In genomic region chr11:78175771-78176401, GRCm38 (mm10) we compare ENCODE assay signal across 8 mouse cellular contexts. TPM values are rescaled to one million over a fixed set of nuclear protein-coding genes. Genes with fewer than 3 reads are reported as not detected.
A peak's percentile ranks its signal among the peaks of the same experiment; 100 is the strongest.
DNase-seq lines count a peak whose midpoint lies in the region; ATAC-seq lines count a peak whose summit lies in the region.

No protein-coding gene starts in this region.

- peak overlapping the region; percentile 99 for H3K27ac ChIP-seq in embryonic facial prominence, embryonic 15.5 days (replicated peaks)
- peak overlapping the region; percentile 98; the same call in 1 of the 2 replicates for H3K27ac ChIP-seq in limb, embryonic 13.5 days
- H3K27ac ChIP-seq in stomach, embryonic 14.5 days (ENCODE audit: low read length), result peak overlapping the region; percentile 98

- WGBS in embryonic facial prominence, embryonic 15.5 days, result 7% methylated on average over 10 of the region's 10 CpGs
- WGBS in limb, embryonic 13.5 days, result 4% methylated on average over 10 of the region's 10 CpGs
- 1% methylated on average over 9 of the region's 10 CpGs for WGBS in stomach, embryonic 14.5 days

- no peak for ATAC-seq in embryonic facial prominence, embryonic 15.5 days (ENCODE audit: insufficient number of reproducible peaks, low FRiP score, low TSS enrichment, low read depth)
- ATAC-seq in limb, embryonic 13.5 days (ENCODE audit: low FRiP score, low read depth), result no peak
- ATAC-seq in stomach, embryonic 14.5 days (ENCODE audit: insufficient number of reproducible peaks, insufficient read depth, low FRiP score, low read depth), result no peak

- H3K9me3 ChIP-seq in embryonic facial prominence, embryonic 15.5 days (replicated peaks), result no peaks in the 10 kb centered on the region
- H3K9me3 ChIP-seq in limb, embryonic 13.5 days, result no peaks in the 10 kb centered on the region
- no peaks in the 10 kb centered on the region for H3K9me3 ChIP-seq in stomach, embryonic 14.5 days (ENCODE audit: control insufficient read depth, low read depth, low read length)

- H3K4me2 ChIP-seq in embryonic facial prominence, embryonic 15.5 days (replicated peaks), result peak overlapping the region; percentile 90
- peak overlapping the region; percentile 91 for H3K4me2 ChIP-seq in limb, embryonic 13.5 days (replicated peaks)
- peak overlapping the region; percentile 94 for H3K4me2 ChIP-seq in stomach, embryonic 14.5 days (replicated peaks; ENCODE audit: low read depth, low read length)

- H3K9ac ChIP-seq in embryonic facial prominence, embryonic 15.5 days, result peak overlapping the region; percentile 75; the same call in 1 of the 2 replicates
- no peak overlapping the region for H3K9ac ChIP-seq in limb, embryonic 13.5 days
- peak overlapping the region; percentile 69 for H3K9ac ChIP-seq in stomach, embryonic 14.5 days (replicated peaks; ENCODE audit: low read depth, low read length)

- H3K36me3 ChIP-seq in embryonic facial prominence, embryonic 15.5 days, result peaks cover 15% of the 10 kb centered on the region
- peaks cover 32% of the 10 kb centered on the region for H3K36me3 ChIP-seq in limb, embryonic 13.5 days
- peaks cover 16% of the 10 kb centered on the region for H3K36me3 ChIP-seq in stomach, embryonic 14.5 days (ENCODE audit: control insufficient read depth, insufficient read depth, low read length)

- peak; percentile 50 for DNase-seq in retina, embryonic 14.5 days (ENCODE audit: low spot score)
- no peak for DNase-seq in retina, postnatal 1 day
- DNase-seq in adrenal gland, postnatal 25 days, result no peak
- no peak for DNase-seq in yolk sac, embryonic 10.5 days (ENCODE audit: low spot score)
- DNase-seq in Muller cell, postnatal 12 days (ENCODE audit: inconsistent ontology term), result no peak

- H3K4me1 ChIP-seq in embryonic facial prominence, embryonic 15.5 days, result peaks cover 32% of the 10 kb centered on the region
- peaks cover 44% of the 10 kb centered on the region for H3K4me1 ChIP-seq in limb, embryonic 13.5 days
- H3K4me1 ChIP-seq in stomach, embryonic 14.5 days (ENCODE audit: control insufficient read depth, insufficient read depth, low read length), result peaks cover 26% of the 10 kb centered on the region

- H3K27me3 ChIP-seq in embryonic facial prominence, embryonic 15.5 days, result no peaks in the 10 kb centered on the region
- no peaks in the 10 kb centered on the region for H3K27me3 ChIP-seq in limb, embryonic 13.5 days
- H3K27me3 ChIP-seq in stomach, embryonic 14.5 days (ENCODE audit: control insufficient read depth, insufficient read depth, low read length), result no peaks in the 10 kb centered on the region

- peak overlapping the region; percentile 74 for H3K4me3 ChIP-seq in embryonic facial prominence, embryonic 15.5 days (replicated peaks)
- peak overlapping the region; percentile 68 for H3K4me3 ChIP-seq in limb, embryonic 13.5 days
- H3K4me3 ChIP-seq in stomach, embryonic 14.5 days (ENCODE audit: low read depth, low read length), result peak overlapping the region; percentile 56

RNA-seq across cellular contexts. Expression of gene Nek8, which starts 0.6 kb away (rescaled TPM):
- 17.3 and 18.4 TPM in 2 replicates for polyA plus RNA-seq in embryonic facial prominence, embryonic 15.5 days (2015; fragmentation: Nextera tagmentation; extraction: Ambion mirVana)
- 20.1 and 20.7 TPM in 2 replicates for polyA plus RNA-seq in limb, embryonic 13.5 days (2015; fragmentation: Nextera tagmentation; extraction: Ambion mirVana)
- 16.0 and 17.4 TPM in 2 replicates for polyA plus RNA-seq in stomach, embryonic 14.5 days (2014; fragmentation: Nextera tagmentation; extraction: Ambion mirVana)
- total RNA-seq in adrenal gland, postnatal 25 days (2021), result 15.7 and 17.6 TPM in 2 replicates

RNA-seq across cellular contexts. Expression of gene Tlcd1, which starts 0.6 kb away (rescaled TPM):
- 30.3 and 32.8 TPM in 2 replicates for polyA plus RNA-seq in embryonic facial prominence, embryonic 15.5 days (2015; fragmentation: Nextera tagmentation; extraction: Ambion mirVana)
- polyA plus RNA-seq in limb, embryonic 13.5 days (2015; fragmentation: Nextera tagmentation; extraction: Ambion mirVana), result 13.5 and 14.1 TPM in 2 replicates
- 27.1 and 28.0 TPM in 2 replicates for polyA plus RNA-seq in stomach, embryonic 14.5 days (2014; fragmentation: Nextera tagmentation; extraction: Ambion mirVana)
- 73.0 and 107 TPM in 2 replicates for total RNA-seq in adrenal gland, postnatal 25 days (2021)

RNA-seq across cellular contexts. Expression of gene Rpl23a, which starts 7.5 kb away (rescaled TPM):
- 1,371 and 1,410 TPM in 2 replicates for polyA plus RNA-seq in embryonic facial prominence, embryonic 15.5 days (2015; fragmentation: Nextera tagmentation; extraction: Ambion mirVana)
- polyA plus RNA-seq in limb, embryonic 13.5 days (2015; fragmentation: Nextera tagmentation; extraction: Ambion mirVana), result 1,373 and 1,384 TPM in 2 replicates
- polyA plus RNA-seq in stomach, embryonic 14.5 days (2014; fragmentation: Nextera tagmentation; extraction: Ambion mirVana), result 1,708 and 1,741 TPM in 2 replicates
- total RNA-seq in adrenal gland, postnatal 25 days (2021), result 1,910 and 2,113 TPM in 2 replicates

RNA-seq across cellular contexts. Expression of gene Traf4, which starts 10.5 kb away (rescaled TPM):
- 83.1 and 89.3 TPM in 2 replicates for polyA plus RNA-seq in embryonic facial prominence, embryonic 15.5 days (2015; fragmentation: Nextera tagmentation; extraction: Ambion mirVana)
- 108 and 109 TPM in 2 replicates for polyA plus RNA-seq in limb, embryonic 13.5 days (2015; fragmentation: Nextera tagmentation; extraction: Ambion mirVana)
- polyA plus RNA-seq in stomach, embryonic 14.5 days (2014; fragmentation: Nextera tagmentation; extraction: Ambion mirVana), result 53.5 and 54.7 TPM in 2 replicates
- total RNA-seq in adrenal gland, postnatal 25 days (2021), result 35.6 and 42.3 TPM in 2 replicates

RNA-seq across cellular contexts. Expression of gene Rab34, which starts 12.3 kb away (rescaled TPM):
- polyA plus RNA-seq in embryonic facial prominence, embryonic 15.5 days (2015; fragmentation: Nextera tagmentation; extraction: Ambion mirVana), result 164 and 171 TPM in 2 replicates
- polyA plus RNA-seq in limb, embryonic 13.5 days (2015; fragmentation: Nextera tagmentation; extraction: Ambion mirVana), result 171 and 185 TPM in 2 replicates
- polyA plus RNA-seq in stomach, embryonic 14.5 days (2014; fragmentation: Nextera tagmentation; extraction: Ambion mirVana), result 156 and 171 TPM in 2 replicates
- 90.8 and 97.4 TPM in 2 replicates for total RNA-seq in adrenal gland, postnatal 25 days (2021)
